Mouse (Mus musculus) heart, adult 2 months (tissue): ENCODE measurements around the gene Ube3b.

Experiments
- CTCF ChIP-seq: fragments of 200-600 bp; IDR thresholded peaks from 2 replicates; pipeline ENCODE4 v1.8.1; 2022; ENCODE audit warnings: antibody characterized with exemption, mild to moderate bottlenecking, moderate library complexity
- EP300 ChIP-seq: fragments of 200-500 bp; IDR thresholded peaks from 2 replicates; pipeline ENCODE4 v1.6.1; 2011; ENCODE audit warnings: low read depth, low read length, control low read depth; ENCODE audit not compliant: insufficient read depth
- POLR2A ChIP-seq: fragments of 200-500 bp; IDR thresholded peaks from 2 replicates; pipeline ENCODE4 v1.6.1; 2011; ENCODE audit warnings: mild to moderate bottlenecking, low read depth, low read length, control low read depth; ENCODE audit not compliant: insufficient read depth

DNA sequence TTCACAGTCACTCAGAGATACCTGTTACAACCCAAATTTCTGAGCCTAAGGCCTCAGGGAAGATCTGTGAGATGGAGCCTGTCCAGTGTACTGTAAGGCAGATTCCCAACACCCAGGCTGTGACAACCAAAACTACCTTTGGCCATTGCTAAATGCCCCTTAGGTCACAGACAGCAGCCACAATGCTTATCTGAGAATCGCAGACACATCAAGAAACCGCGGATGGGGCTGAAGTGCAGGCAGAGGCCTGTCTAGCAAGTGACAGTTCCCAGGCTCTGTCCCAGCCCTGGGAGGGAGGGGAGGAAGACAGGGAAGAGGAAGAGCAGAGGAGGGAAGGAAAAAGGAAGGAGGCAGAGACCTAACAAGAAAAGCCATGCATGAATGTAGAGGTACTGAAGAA lies 9.1 kb upstream of the Ube3b start:
- TF ChIP-seq POLR2A (no peak), CTCF (no peak), EP300 (no peak)
